Mouse (Mus musculus): Measurements from ENCODE around the gene Grhl3.

Grhl3 gene

GRCm38 (mm10) chr4:135531771-135532613, 41.4 kb downstream of the Grhl3 start:
- DNase-seq (ENCODE audit: low read depth, low spot score), result no peak

GRCm38 (mm10) chr4:135531236-135531635, 42.2 kb downstream of the Grhl3 start:
- DNase-seq (ENCODE audit: low read depth, low spot score), result no peak

GRCm38 (mm10) chr4:135530270-135530669, 43.2 kb downstream of the Grhl3 start:
- no peak for DNase-seq (ENCODE audit: low read depth, low spot score)

- no peak for DNase-seq (ENCODE audit: low read depth, low spot score)
These were observed 47.3 kb downstream of the Grhl3 start for GRCm38 (mm10) chr4:135526039-135526710.

GRCm38 (mm10) chr4:135525057-135525456, 48.4 kb downstream of the Grhl3 start:
- no peak for DNase-seq (ENCODE audit: low read depth, low spot score)

- DNase-seq (ENCODE audit: low read depth, low spot score), result no peak
These were observed 49.5 kb downstream of the Grhl3 start for GRCm38 (mm10) chr4:135523939-135524338.

GRCm38 (mm10) chr4:135520421-135520820, 53.0 kb downstream of the Grhl3 start:
- no peak for DNase-seq (ENCODE audit: low read depth, low spot score)

- no peak for DNase-seq (ENCODE audit: low read depth, low spot score)
These were observed 55.3 kb downstream of the Grhl3 start for GRCm38 (mm10) chr4:135518135-135518534.

- peak; percentile 71 for DNase-seq (ENCODE audit: low read depth, low spot score)
These were observed 56.8 kb downstream of the Grhl3 start for GRCm38 (mm10) chr4:135516351-135517316.

GRCm38 (mm10) chr4:135514925-135515324, 58.5 kb downstream of the Grhl3 start:
- no peak for DNase-seq (ENCODE audit: low read depth, low spot score)

GRCm38 (mm10) chr4:135513865-135514264, 59.6 kb downstream of the Grhl3 start:
- DNase-seq (ENCODE audit: low read depth, low spot score), result no peak

- DNase-seq (ENCODE audit: low read depth, low spot score), result no peak
These were observed 63.9 kb downstream of the Grhl3 start for GRCm38 (mm10) chr4:135509515-135509914.

- DNase-seq (ENCODE audit: low read depth, low spot score), result peak; percentile 89
These were observed 64.9 kb downstream of the Grhl3 start for GRCm38 (mm10) chr4:135508419-135509039.

GRCm38 (mm10) chr4:135507547-135508350, 65.7 kb downstream of the Grhl3 start:
- peak; percentile 66 for DNase-seq (ENCODE audit: low read depth, low spot score)

- DNase-seq (ENCODE audit: low read depth, low spot score), result no peak
These were observed 67.6 kb downstream of the Grhl3 start for GRCm38 (mm10) chr4:135505794-135506193.

GRCm38 (mm10) chr4:135501587-135501986, 71.8 kb downstream of the Grhl3 start:
- DNase-seq (ENCODE audit: low read depth, low spot score), result no peak

GRCm38 (mm10) chr4:135499831-135500230, 73.6 kb downstream of the Grhl3 start:
- DNase-seq (ENCODE audit: low read depth, low spot score), result no peak

- DNase-seq (ENCODE audit: low read depth, low spot score), result no peak
These were observed 75.3 kb downstream of the Grhl3 start for GRCm38 (mm10) chr4:135498136-135498535.

- DNase-seq (ENCODE audit: low read depth, low spot score), result no peak
These were observed 77.6 kb downstream of the Grhl3 start for GRCm38 (mm10) chr4:135495810-135496209.

GRCm38 (mm10) chr4:135495397-135495791, 78.0 kb downstream of the Grhl3 start:
- no peak for DNase-seq (ENCODE audit: low read depth, low spot score)

Data from 3T3-L1 (cell line).